Mouse (Mus musculus): ENCODE data around the gene Vasp.

GRCm38 (mm10) chr7:19301461-19302263 is 30.0 kb upstream of the Vasp start:
- TF ChIP-seq CHD2 (IDR thresholded peaks at IDR 0.05; ENCODE audit: low read depth, low read length) (0 out of 2 replicates have a peak, but pooled peaks have one; percentile 9), HCFC1 (IDR thresholded peaks at IDR 0.05; ENCODE audit: borderline replicate concordance, insufficient read depth, low read length) (no peak)

Data from ES-E14 (cell line).